Mouse (Mus musculus) adrenal gland, adult 8-10 months (tissue): Measurements from ENCODE around the gene Cnnm4. TPM values are rescaled to one million over a fixed set of nuclear protein-coding genes. Genes with fewer than 3 reads are reported as not detected.

Source experiments
- DNase-seq: peaks from one replicate; pipeline ENCODE4 v3.0.0; 2022
- microRNA-seq, 2 experiments: library from miRNA; unstranded; fragments of <30 nt; microRNA quantifications; one replicate each; pipeline ENCODE4 v1.2.0; 2022
- total RNA-seq, 4 experiments: library from RNA; stranded (reverse); gene quantifications; 2 replicates each; pipeline ENCODE4 v1.2.4; 2022

Cnnm4 gene
- total RNA-seq, 4 experiments from 2014 or later, result 4.1 to 6.2 (median 5.1) TPM

GRCm38 (mm10) chr1:36545382-36545781 is 74.0 kb downstream of the Cnnm4 start:
- no peak for DNase-seq

GRCm38 (mm10) chr1:36545845-36546600 is 74.6 kb downstream of the Cnnm4 start:
- no peak for DNase-seq

GRCm38 (mm10) chr1:36546888-36547471 is 75.6 kb downstream of the Cnnm4 start, which contains the start of gene Ankrd39:
TSS of gene Ankrd39 (minus strand) at chr1:36547445.
- peak; percentile 98 for DNase-seq

- DNase-seq, result no peak
Observed at GRCm38 (mm10) chr1:36547981-36548598, 76.7 kb downstream of the Cnnm4 start.

- no peak for DNase-seq
Observed at GRCm38 (mm10) chr1:36548771-36549170, 77.4 kb downstream of the Cnnm4 start.

- no peak for DNase-seq
Observed at GRCm38 (mm10) chr1:36549491-36549890, 78.1 kb downstream of the Cnnm4 start.

- no peak for DNase-seq
Observed at GRCm38 (mm10) chr1:36550075-36550863, 78.8 kb downstream of the Cnnm4 start.

- no peak for DNase-seq
Observed at GRCm38 (mm10) chr1:36551904-36552303, 80.5 kb downstream of the Cnnm4 start.

- no peak for DNase-seq
Observed at GRCm38 (mm10) chr1:36552506-36552905, 81.1 kb downstream of the Cnnm4 start.

GRCm38 (mm10) chr1:36554633-36555399 is 83.4 kb downstream of the Cnnm4 start:
- DNase-seq, result no peak

GRCm38 (mm10) chr1:36555798-36556395 is 84.5 kb downstream of the Cnnm4 start:
- no peak for DNase-seq

- peak; percentile 86 for DNase-seq
Observed at GRCm38 (mm10) chr1:36556553-36557456, 85.4 kb downstream of the Cnnm4 start.

- DNase-seq, result peak; percentile 76
Observed at GRCm38 (mm10) chr1:36557457-36558011, 86.1 kb downstream of the Cnnm4 start.

Small RNA genes within 50 kb of the gene (microRNA-seq; reads per million reads assigned to microRNA genes)
- 0 reads per million in 2 experiments for gene Gm47280

Other genes starting within 250 kb of the Cnnm4 start
- gene Uggt1, start 226.9 kb upstream of the Cnnm4 start, total RNA-seq, result 10 to 100 TPM; 50.9 to 64.5 (median 54.8) TPM
- gene Neurl3, start 196.9 kb upstream of the Cnnm4 start, total RNA-seq, result 10 to 100 TPM in 2 of 4 experiments, 1 to 10 TPM in 2; 7.6 to 12.1 (median 10.1) TPM
- 1 to 10 TPM; 4.0 to 6.3 (median 4.9) TPM for gene Arid5a, start 163.9 kb upstream of the Cnnm4 start, total RNA-seq
- gene Kansl3, start 102.4 kb upstream of the Cnnm4 start, total RNA-seq, result 100 to 1,000 TPM in 3 of 4 experiments, 10 to 100 TPM in 1; 86.5 to 139 (median 135) TPM
- 1 to 10 TPM in 2 of 4 experiments, not detected in 2; 1.3 to 1.6 TPM for gene Fer1l5, start 99.3 kb upstream of the Cnnm4 start, total RNA-seq
- gene Lman2l, start 26.3 kb upstream of the Cnnm4 start, total RNA-seq, result 10 to 100 TPM; 43.0 to 59.8 (median 46.6) TPM
- 10 to 100 TPM; 41.4 to 45.3 (median 42.6) TPM for gene Cnnm3, start 40.2 kb downstream of the Cnnm4 start, total RNA-seq
- 10 to 100 TPM in 2 of 4 experiments, 1 to 10 TPM in 2; 6.8 to 18.1 (median 11.3) TPM for gene Ankrd23, start 65.3 kb downstream of the Cnnm4 start, total RNA-seq
- not detected for gene Gm42417, start 67.8 kb downstream of the Cnnm4 start, total RNA-seq
- gene Ankrd39, start 75.8 kb downstream of the Cnnm4 start, total RNA-seq, result 10 to 100 TPM; 15.4 to 26.8 (median 18.7) TPM
- gene Sema4c, start 86.7 kb downstream of the Cnnm4 start, total RNA-seq, result 10 to 100 TPM; 16.6 to 28.0 (median 23.4) TPM
- gene Fam178b, start 211.6 kb downstream of the Cnnm4 start, total RNA-seq, result 1 to 10 TPM in 1 of 4 experiments, under 1 TPM in 2, not detected in 1; 0.52 to 1.4 (median 0.59) TPM
- gene Cox5b, start 219.8 kb downstream of the Cnnm4 start, total RNA-seq, result 100 to 1,000 TPM; 436 to 646 (median 493) TPM
- not detected for gene 4933424G06Rik, start 238.5 kb downstream of the Cnnm4 start, total RNA-seq
- 100 to 1,000 TPM; 136 to 162 (median 142) TPM for gene Actr1b, start 242.8 kb downstream of the Cnnm4 start, total RNA-seq